Mouse (Mus musculus): ENCODE data around the gene Lmod1. TPM values are rescaled to one million over a fixed set of nuclear protein-coding genes. Genes with fewer than 3 reads are reported as not detected.
"Not testable (repeated sequence)": the region's sequence is repeated elsewhere in the genome, so short reads cannot be mapped to it uniquely, and the experiment has no call there.

Lmod1 gene
- polyA plus RNA-seq, 1 experiment from 2014 or later = 0.31 TPM

DNA sequence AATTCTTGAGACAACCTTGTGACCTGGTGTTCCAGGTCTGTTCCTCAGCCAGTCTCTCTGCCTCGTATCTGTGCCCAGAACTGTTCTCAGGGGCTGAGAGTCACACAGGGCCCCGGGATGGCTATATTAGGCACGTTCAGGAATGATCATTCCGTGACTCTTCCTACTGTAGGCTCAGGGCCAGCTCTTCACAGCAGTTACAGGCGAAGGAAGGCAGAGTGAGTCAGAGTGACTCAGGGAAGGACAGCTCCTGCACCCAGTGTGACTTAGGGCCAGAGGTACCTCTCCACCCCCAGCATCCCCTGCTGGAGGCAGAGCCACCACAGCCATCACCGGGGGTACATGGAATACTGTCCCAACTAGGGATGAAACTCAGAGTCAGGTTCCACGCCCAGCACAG lies 42.4 kb downstream of the Lmod1 start:
- 84% methylated on average over 7 of the region's 7 CpGs for whole genome bisulfite sequencing
- H3K9me3 ChIP-seq = 0 out of 2 replicates have a peak, but pooled peaks cover 3% of the 10 kb centered on the region
- H3K36me3 ChIP-seq (replicated peaks) = peaks cover 13% of the 10 kb centered on the region; the same call in 1 of the 2 replicates
- peaks cover 15% of the 10 kb centered on the region for H3K27me3 ChIP-seq (replicated peaks; ENCODE audit: low read depth, poor library complexity, severe bottlenecking)
- H3K27ac ChIP-seq (replicated peaks) = no peak overlapping the region
- no peak overlapping the region for H3K4me3 ChIP-seq
- no peak for DNase-seq (ENCODE audit: low spot score)
- peaks cover 31% of the 10 kb centered on the region for H3K4me1 ChIP-seq

DNA sequence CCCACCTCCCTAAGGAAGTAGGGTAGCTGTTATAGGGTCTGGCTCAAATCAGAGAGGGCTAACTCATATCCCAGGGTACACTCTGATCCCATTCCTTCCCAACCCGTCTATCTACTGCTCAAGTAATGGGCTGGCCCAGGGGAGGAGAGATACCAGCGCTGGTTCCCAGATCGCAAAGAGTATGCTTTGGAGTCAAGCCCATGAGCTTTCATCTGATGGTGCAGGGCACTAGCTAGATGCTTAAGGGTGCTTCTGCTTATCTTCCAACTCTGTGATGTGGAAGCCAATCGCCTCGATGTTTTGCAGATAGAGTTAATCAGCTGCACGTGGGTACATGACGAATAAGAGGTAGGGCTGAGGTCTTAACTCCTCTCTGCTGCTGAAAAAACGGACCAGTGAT lies 43.0 kb downstream of the Lmod1 start:
- Histone ChIP-seq H3K4me3 (no peak overlapping the region), H3K4me1 (peaks cover 37% of the 10 kb centered on the region), H3K36me3 (replicated peaks) (peaks cover 17% of the 10 kb centered on the region; the same call in 1 of the 2 replicates), H3K27me3 (replicated peaks; ENCODE audit: low read depth, poor library complexity, severe bottlenecking) (peaks cover 15% of the 10 kb centered on the region), H3K9me3 (no peaks in the 10 kb centered on the region), H3K27ac (replicated peaks) (no peak overlapping the region)
- DNase-seq (ENCODE audit: low spot score) = no peak
- 79% methylated on average over 8 of the region's 8 CpGs for WGBS

DNA sequence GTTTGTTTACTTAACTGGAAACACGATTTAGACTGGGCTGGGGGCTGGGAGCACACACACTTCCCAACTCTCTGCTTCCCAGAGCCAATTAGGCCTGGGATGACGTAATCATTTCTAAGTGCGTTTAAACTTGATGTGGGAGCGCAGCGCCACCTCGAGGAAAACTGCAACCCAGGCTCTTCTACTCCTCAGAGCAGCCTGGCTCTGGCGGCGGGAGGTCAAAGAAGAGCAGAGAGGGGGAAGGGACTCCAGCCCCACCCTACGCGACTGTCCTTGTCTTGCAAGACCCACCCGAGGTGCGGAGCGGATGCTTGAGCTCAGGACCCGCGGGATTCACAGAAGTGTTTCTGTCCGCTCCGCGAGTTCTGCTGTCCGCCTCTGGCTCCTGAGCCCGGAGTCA lies 43.6 kb downstream of the Lmod1 start:
- Histone ChIP-seq H3K36me3 (replicated peaks) (peaks cover 22% of the 10 kb centered on the region; the same call in 1 of the 2 replicates), H3K4me1 (peaks cover 44% of the 10 kb centered on the region), H3K9me3 (no peaks in the 10 kb centered on the region), H3K4me3 (peak overlapping the region; percentile 58), H3K27ac (replicated peaks) (peak overlapping the region; percentile 63), H3K27me3 (replicated peaks; ENCODE audit: low read depth, poor library complexity, severe bottlenecking) (peaks cover 15% of the 10 kb centered on the region)
- WGBS = under 1% methylated on average over 20 of the region's 20 CpGs
- peak; percentile 89 for DNase-seq (ENCODE audit: low spot score)

DNA sequence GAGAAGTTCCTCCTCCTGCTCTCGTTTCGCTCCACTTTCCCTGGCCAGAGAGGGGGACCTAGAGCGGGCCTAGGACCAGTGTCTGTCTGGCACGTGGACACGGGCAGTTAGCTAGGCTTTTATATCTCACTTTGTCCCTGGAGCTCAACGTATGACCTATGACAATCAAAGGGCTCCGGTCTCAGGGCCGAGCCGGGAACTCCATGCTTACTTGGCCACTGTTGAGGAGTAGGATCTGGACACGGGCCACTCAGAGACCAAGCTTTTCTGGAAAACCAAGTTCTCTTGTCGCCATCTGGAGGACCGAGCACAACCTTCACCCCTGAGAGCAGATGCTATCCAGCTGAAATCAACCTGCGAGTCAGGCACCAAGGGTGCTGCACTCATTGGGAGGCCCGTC lies 44.4 kb downstream of the Lmod1 start:
- peaks cover 22% of the 10 kb centered on the region; the same call in 1 of the 2 replicates for H3K36me3 ChIP-seq (replicated peaks)
- WGBS = 9% methylated on average over 14 of the region's 14 CpGs
- peaks cover 46% of the 10 kb centered on the region for H3K4me1 ChIP-seq
- no peaks in the 10 kb centered on the region for H3K9me3 ChIP-seq
- peak; percentile 51 for DNase-seq (ENCODE audit: low spot score)
- H3K4me3 ChIP-seq = peak overlapping the region; percentile 58
- peak overlapping the region; percentile 63; the same call in 1 of the 2 replicates for H3K27ac ChIP-seq (replicated peaks)
- peaks cover 15% of the 10 kb centered on the region for H3K27me3 ChIP-seq (replicated peaks; ENCODE audit: low read depth, poor library complexity, severe bottlenecking)

DNA sequence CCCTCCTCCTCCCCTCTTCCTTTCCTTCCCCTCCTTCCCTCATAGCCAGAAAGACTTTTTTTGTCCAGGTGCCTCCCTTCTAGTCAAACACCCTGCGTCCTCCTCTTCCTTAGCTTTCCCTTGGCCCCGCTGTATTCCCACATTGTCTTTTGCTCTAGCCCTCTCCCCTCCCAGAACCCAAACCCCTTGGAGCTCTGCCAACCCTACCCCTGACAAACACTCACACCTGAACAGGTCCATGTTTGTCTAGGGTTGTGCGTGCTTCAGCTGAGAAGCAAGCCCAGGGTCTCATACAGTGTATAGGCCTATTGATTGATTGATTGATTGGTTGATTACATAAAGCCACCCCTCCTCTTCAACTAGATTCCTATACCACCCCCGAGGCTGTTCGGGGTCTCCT lies 44.8 kb downstream of the Lmod1 start:
- peaks cover 50% of the 10 kb centered on the region for H3K4me1 ChIP-seq
- WGBS = 81% methylated on average over 5 of the region's 5 CpGs
- H3K4me3 ChIP-seq = no peak overlapping the region
- H3K9me3 ChIP-seq = no peaks in the 10 kb centered on the region
- H3K27me3 ChIP-seq (replicated peaks; ENCODE audit: low read depth, poor library complexity, severe bottlenecking) = peaks cover 15% of the 10 kb centered on the region
- H3K27ac ChIP-seq (replicated peaks) = no peak overlapping the region
- no peak for DNase-seq (ENCODE audit: low spot score)
- peaks cover 22% of the 10 kb centered on the region; the same call in 1 of the 2 replicates for H3K36me3 ChIP-seq (replicated peaks)

DNA sequence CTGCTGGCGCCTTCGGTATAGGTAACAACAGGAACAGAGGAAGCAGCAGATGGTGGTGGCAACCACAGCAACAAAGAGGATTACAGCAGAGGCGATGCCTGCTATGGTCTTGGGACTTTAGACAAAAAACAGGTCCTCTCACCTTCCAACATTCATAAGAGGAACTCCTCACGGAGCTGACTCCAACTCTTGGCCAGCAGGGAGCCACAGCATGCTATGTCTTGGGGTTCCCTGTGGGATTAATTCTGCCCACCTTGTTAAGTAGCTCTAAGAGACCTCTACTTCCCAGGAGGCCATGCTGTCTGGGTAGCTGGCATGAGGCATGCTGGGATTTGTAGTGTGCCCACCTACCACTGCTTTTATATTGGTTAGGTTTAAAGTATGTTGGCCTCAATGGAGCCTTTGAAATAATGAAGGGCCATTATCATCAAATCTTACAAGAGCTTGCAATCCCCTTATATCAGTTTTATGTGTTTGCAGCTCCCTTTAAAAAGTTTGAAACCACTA lies 48.6 kb downstream of the Lmod1 start:
- H3K27me3 ChIP-seq (replicated peaks; ENCODE audit: low read depth, poor library complexity, severe bottlenecking) = peaks cover 15% of the 10 kb centered on the region
- peaks cover 61% of the 10 kb centered on the region for H3K4me1 ChIP-seq
- peak overlapping the region; percentile 35 for H3K27ac ChIP-seq (replicated peaks)
- peak overlapping the region; percentile 33 for H3K4me3 ChIP-seq
- DNase-seq (ENCODE audit: low spot score) = no peak
- H3K9me3 ChIP-seq = no peaks in the 10 kb centered on the region
- 67% methylated on average over 4 of the region's 4 CpGs for WGBS
- peaks cover 22% of the 10 kb centered on the region; the same call in 1 of the 2 replicates for H3K36me3 ChIP-seq (replicated peaks)

DNA sequence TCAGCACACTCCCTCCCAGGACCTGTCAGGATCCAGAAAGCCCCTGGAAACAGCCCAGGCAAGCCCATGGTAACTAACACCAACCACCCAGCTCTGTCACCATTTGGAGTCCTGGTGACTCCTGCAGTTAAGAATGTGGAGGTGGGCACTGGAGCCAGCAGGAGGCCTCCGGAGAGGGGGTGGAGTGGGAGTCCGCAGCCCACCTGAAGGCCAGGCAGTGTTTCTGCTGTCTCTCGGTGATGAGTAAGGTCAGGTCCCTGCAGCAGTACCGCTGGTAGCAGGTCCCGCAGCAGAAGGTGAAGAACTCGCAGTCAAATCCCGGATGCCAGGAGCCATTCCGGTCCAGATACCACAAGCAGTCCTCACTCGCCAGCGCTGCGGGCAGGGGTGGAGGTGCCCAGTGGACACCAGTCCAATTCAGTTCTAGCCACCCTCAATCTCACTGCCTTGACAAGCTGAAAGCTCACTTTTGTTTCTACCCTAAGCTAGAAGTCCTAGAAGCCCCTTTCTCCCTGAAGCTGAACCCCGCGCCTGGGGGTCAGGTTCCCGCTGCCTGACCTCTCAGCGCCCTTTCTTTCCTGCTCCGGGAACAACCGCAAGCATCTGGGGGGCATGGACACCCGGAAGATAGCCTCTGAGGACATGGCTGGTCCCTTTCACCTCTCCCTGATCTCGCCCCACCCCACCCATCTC lies 49.7 kb downstream of the Lmod1 start:
- H3K27me3 ChIP-seq (replicated peaks; ENCODE audit: low read depth, poor library complexity, severe bottlenecking) = peaks cover 10% of the 10 kb centered on the region
- DNase-seq (ENCODE audit: low spot score) = peak; percentile 60
- H3K4me3 ChIP-seq = peak overlapping the region; percentile 83
- H3K9me3 ChIP-seq = no peaks in the 10 kb centered on the region
- H3K36me3 ChIP-seq (replicated peaks) = peaks cover 22% of the 10 kb centered on the region; the same call in 1 of the 2 replicates
- peaks cover 50% of the 10 kb centered on the region for H3K4me1 ChIP-seq
- H3K27ac ChIP-seq (replicated peaks) = peak overlapping the region; percentile 97
- 2% methylated on average over 19 of the region's 19 CpGs for WGBS

DNA sequence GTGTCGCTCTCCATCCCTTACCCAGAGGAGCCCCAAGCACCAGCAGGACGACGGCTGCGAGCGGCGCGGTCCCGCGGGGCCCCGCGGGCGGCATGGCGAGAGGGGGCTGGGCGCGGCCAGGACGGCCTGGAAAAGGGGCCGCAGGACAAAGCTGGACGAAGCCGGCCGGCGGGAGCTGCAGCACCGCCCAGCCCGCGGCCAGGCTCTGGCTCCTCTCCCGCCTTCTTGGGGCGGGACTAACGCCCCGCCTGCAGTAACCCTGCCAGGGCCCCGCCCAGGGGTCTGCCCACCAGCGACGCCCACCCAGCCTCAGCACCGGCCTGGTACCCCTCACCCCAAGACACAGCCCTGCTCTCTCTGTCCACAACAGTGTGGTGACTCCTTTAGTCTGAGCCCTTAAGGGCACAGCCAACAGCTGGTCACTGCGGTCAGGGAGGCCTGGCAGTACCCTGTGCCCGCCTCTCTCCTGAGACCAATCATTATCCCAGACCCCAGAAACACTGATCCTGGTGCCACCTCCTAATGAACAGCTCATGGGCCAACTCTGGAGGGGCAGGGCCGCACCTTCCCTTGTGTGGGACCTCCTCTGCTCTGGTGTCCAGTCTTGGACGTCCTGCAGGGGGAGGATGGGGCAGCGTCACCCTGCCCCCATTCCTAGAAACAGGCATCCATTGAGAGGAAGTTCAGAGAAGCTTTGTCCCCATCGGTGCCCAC lies 50.4 kb downstream of the Lmod1 start, which contains the start of gene Shisa4:
Gene Shisa4 (minus strand): TSS at position 370 of the 714 bp plus-strand sequence.
- 1% methylated on average over 38 of the region's 38 CpGs for WGBS
- peaks cover 45% of the 10 kb centered on the region for H3K4me1 ChIP-seq
- peak; percentile 91 for DNase-seq (ENCODE audit: low spot score)
- H3K36me3 ChIP-seq (replicated peaks) = peaks cover 22% of the 10 kb centered on the region; the same call in 1 of the 2 replicates
- H3K27me3 ChIP-seq (replicated peaks; ENCODE audit: low read depth, poor library complexity, severe bottlenecking) = peaks cover 3% of the 10 kb centered on the region
- peak within 1 kb of the TSS; percentile 97 for H3K27ac ChIP-seq (replicated peaks)
- no peaks in the 10 kb centered on the region for H3K9me3 ChIP-seq
- H3K4me3 ChIP-seq = peak within 1 kb of the TSS; percentile 83

DNA sequence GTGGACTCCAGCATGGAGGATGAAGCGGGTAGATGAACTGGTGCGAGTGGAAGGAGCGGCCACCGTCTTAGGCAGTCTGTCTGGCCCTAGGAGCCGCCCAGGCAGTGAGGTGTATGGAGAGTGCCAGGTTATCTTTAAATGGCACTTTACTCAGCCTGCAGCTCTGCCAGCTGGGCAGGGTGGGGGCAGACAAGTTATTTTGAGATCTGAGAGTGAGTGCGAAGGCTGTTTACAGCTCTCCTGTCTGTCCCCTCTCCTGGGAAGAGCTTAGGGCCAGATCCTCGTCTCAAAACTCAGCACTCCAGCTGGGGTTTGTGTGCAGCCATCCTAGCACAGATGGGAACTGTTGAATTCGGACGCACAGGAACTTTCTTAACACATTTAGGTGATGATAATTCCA lies 54.0 kb downstream of the Lmod1 start:
- H3K36me3 ChIP-seq (replicated peaks) = peaks cover 23% of the 10 kb centered on the region
- 69% methylated on average over 9 of the region's 9 CpGs for WGBS
- no peaks in the 10 kb centered on the region for H3K27me3 ChIP-seq (replicated peaks; ENCODE audit: low read depth, poor library complexity, severe bottlenecking)
- H3K4me3 ChIP-seq = no peak overlapping the region
- H3K27ac ChIP-seq (replicated peaks) = no peak overlapping the region
- no peak for DNase-seq (ENCODE audit: low spot score)
- H3K4me1 ChIP-seq = peaks cover 18% of the 10 kb centered on the region
- no peaks in the 10 kb centered on the region for H3K9me3 ChIP-seq

DNA sequence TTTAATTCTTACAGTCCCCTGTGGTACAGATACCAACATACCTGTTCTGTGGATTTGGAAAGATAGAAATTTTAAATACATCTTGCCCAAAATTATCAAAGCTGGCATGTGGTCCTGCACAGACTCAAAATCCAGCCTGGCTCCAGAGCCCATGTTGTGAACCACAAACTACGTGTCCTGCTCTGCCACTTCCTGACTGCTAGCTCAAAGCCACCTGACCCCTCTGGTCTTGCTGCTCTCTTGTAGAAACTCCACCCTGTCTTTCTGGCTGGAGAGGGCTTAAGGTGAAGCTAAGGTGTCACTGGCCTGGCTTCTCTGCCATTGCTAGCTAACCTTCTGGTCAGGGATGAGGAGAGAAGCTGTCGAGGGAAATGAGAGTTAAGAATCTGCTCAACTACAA lies 54.4 kb downstream of the Lmod1 start:
- Histone ChIP-seq H3K4me1 (peaks cover 15% of the 10 kb centered on the region), H3K9me3 (no peaks in the 10 kb centered on the region), H3K27me3 (replicated peaks; ENCODE audit: low read depth, poor library complexity, severe bottlenecking) (no peaks in the 10 kb centered on the region), H3K27ac (replicated peaks) (no peak overlapping the region), H3K36me3 (replicated peaks) (peaks cover 27% of the 10 kb centered on the region), H3K4me3 (no peak overlapping the region)
- 65% methylated on average over 2 of the region's 2 CpGs for WGBS
- DNase-seq (ENCODE audit: low spot score) = no peak

DNA sequence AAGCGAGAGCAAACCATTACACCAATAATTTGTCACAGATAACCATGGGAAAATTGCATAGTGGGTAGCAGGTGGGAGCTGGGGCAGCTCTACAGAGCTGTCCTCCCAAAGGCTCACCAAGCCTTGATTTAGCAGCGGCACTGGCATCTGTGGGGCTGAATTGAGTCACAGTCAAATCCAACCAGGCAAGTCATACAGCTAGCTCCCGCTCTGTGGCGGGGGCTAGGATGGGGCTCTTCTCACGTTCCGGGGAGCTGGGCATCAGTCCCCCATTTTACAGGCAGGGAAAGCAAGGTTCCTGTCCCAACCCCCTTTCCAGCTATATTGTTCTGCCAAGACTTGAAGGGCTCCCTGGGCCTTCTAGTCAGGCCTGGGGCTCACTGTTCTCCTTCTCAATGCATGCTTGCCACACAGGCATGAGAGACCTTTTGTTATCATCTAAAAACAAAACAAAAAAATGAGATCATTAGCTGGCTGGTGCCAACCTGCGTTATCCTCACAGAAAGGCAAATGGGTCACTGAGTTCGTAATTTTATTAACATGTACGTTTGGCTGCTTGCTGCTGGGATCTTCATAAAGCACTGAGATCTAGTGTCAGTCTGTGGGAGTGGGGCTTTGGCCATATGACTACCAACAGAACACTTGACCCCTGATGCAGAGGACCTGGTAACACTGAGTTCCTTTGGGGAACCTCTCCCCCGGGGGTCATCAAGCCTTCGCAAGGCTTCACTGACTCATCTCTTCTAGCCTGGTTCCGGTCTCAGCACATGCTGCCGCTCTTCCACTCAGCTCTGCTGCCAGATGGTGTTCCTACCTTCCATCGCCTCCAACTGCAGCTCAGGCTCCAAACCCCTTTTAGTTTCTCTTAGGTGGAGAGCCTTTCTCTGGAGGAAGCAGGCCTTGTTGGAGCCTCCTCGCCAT lies 55.7 kb downstream of the Lmod1 start:
- Histone ChIP-seq H3K36me3 (replicated peaks) (peaks cover 40% of the 10 kb centered on the region), H3K27me3 (replicated peaks; ENCODE audit: low read depth, poor library complexity, severe bottlenecking) (no peaks in the 10 kb centered on the region), H3K27ac (replicated peaks) (no peak overlapping the region), H3K9me3 (no peaks in the 10 kb centered on the region), H3K4me3 (no peak overlapping the region), H3K4me1 (peaks cover 2% of the 10 kb centered on the region)
- no peak for DNase-seq (ENCODE audit: low spot score)
- WGBS = 85% methylated on average over 15 of the region's 15 CpGs

DNA sequence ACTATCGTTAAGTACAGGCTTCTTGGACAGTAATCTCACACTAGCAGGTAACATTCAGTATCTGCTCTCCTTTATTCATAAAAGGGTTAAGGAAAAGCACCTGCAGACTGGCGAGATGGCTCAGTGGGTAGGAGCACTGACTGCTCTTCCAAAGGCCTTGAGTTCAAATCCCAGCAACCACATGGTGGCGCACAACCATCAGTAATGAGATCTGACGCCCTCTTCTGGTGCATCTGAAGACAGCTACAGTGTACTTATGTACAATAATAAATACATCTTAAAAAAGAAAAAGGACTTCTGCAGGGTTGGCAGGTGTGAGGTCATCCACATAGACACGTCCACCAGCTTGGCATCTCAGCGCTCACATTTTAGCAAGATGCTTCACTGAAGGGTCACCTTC lies 57.0 kb downstream of the Lmod1 start:
- not testable (repeated sequence) for H3K4me3 ChIP-seq; H3K9me3 ChIP-seq; H3K27me3 ChIP-seq (replicated peaks; ENCODE audit: low read depth, poor library complexity, severe bottlenecking); H3K27ac ChIP-seq (replicated peaks); DNase-seq (ENCODE audit: low spot score); H3K4me1 ChIP-seq
- WGBS = 57% methylated on average over 6 of the region's 6 CpGs
- H3K36me3 ChIP-seq (replicated peaks) = peaks cover 52% of the 10 kb centered on the region

Measured in embryonic facial prominence, embryonic 10.5 days (tissue).